Mouse (Mus musculus) limb, embryonic 11.5 days (tissue): ENCODE measurements around the gene Hoxd3. TPM values are rescaled to one million over a fixed set of nuclear protein-coding genes. Genes with fewer than 3 reads are reported as not detected.
A peak's percentile ranks its signal among the peaks of the same experiment; 100 is the strongest.

Experiments used
- ATAC-seq: fragments of 200-750 bp; cut with Nextera tagmentation; 2 replicates; pipeline ENCODE4 v1.8.0; 2017; ENCODE audit warnings: low read depth; ENCODE audit not compliant: insufficient number of reproducible peaks, low FRiP score, low TSS enrichment
- DNase-seq: peaks from one replicate; pipeline ENCODE4 v3.0.0-alpha.2; 2015; ENCODE audit warnings: low spot score
- H3K27ac ChIP-seq: fragments of 300-500 bp; sonication (generic); replicated peaks from 2 replicates; pipeline ENCODE4 v1.5.1; 2014; ENCODE audit warnings: low read depth, mild to moderate bottlenecking, low read length
- H3K27me3 ChIP-seq: fragments of 300-500 bp; sonication (generic); 2 replicates; pipeline ENCODE4 v1.6.1; 2014; ENCODE audit warnings: mild to moderate bottlenecking, low read length, mixed read lengths; ENCODE audit not compliant: control insufficient read depth, insufficient read depth
- H3K36me3 ChIP-seq: fragments of 300-500 bp; sonication (generic); 2 replicates; pipeline ENCODE4 v1.6.1; 2014; ENCODE audit warnings: mild to moderate bottlenecking, low read length, moderate library complexity, mixed read lengths; ENCODE audit not compliant: control insufficient read depth, insufficient read depth
- H3K4me1 ChIP-seq: fragments of 300-500 bp; sonication (generic); 2 replicates; pipeline ENCODE4 v1.6.1; 2014; ENCODE audit warnings: low read length, mixed read lengths; ENCODE audit not compliant: control insufficient read depth, insufficient read depth
- H3K4me2 ChIP-seq: fragments of 300-500 bp; sonication (generic); 2 replicates; pipeline ENCODE4 v1.6.1; 2014; ENCODE audit warnings: low read depth, mild to moderate bottlenecking, moderate library complexity; ENCODE audit not compliant: severe bottlenecking
- H3K4me3 ChIP-seq: fragments of 300-500 bp; sonication (generic); 2 replicates; pipeline ENCODE4 v1.5.1; 2014; ENCODE audit warnings: low read depth, low read length
- H3K9ac ChIP-seq: fragments of 300-500 bp; sonication (generic); 2 replicates; pipeline ENCODE4 v1.6.1; 2014; ENCODE audit warnings: mild to moderate bottlenecking, low read length
- H3K9me3 ChIP-seq: fragments of 300-500 bp; sonication (generic); 2 replicates; pipeline ENCODE4 v1.6.1; 2016; ENCODE audit warnings: low read length; ENCODE audit not compliant: control insufficient read depth
- WGBS: fragments of 180-500 bp; shearing (Covaris S2); extraction: QIAGEN DNeasy Blood & Tissue Kit; methylation state at CpG from one replicate; pipeline ENCODE4 v1.1.7; 2014; 5-methylcytosine and 5-hydroxymethylcytosine counted together
- polyA plus RNA-seq: library from polyadenylated mRNA; unstranded; fragments of >200 nt; fragmentation: Nextera tagmentation; extraction: Ambion mirVana; gene quantifications from 2 replicates; pipeline ENCODE4 v1.2.1, GENCODE M21; 2014

Gene Hoxd3
- polyA plus RNA-seq, 1 experiment from 2014 or later = 1.2 TPM

DNA sequence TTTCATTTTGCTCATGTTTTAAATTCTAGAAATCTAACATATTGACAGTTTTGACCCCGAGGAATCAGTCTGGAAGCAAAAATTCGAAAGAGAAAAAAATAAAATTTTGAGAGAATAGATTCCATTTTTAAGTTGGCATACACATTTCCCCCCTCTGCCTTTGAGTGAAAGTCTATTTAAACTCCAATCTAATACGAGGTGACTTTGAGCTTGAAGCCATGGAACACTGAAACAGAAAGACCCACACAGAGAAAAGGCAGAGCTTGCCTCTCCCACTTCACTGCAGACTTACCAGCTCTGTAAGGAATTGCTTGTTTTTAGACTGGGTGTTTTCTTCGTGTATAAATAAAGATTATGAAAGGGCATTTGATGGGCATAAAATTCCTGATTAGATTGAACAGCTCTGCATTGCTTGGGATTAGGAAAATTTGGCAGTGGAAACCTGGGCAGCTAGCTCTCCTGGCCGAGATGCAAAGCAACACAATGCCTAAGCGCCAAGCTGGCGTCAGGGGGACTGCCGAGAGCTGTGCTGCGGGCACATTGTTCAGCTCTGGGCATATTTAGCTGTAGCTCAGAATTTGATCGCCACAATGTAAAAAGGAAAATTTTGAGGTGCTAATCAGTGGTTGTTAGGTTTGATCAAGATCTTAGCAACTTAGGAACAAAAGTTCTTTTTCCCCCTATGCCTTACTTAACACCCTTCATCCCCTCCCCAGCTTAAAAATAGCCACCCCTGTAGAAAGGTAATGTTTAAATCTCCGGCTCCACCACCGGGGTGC is 22.7 kb upstream of the Hoxd3 start:
- Histone ChIP-seq H3K9me3 (no peaks in the 10 kb centered on the region), H3K4me1 (peaks cover 26% of the 10 kb centered on the region), H3K4me3 (peak overlapping the region; percentile 66), H3K27me3 (peaks cover 6% of the 10 kb centered on the region; the same call in 1 of the 2 replicates), H3K36me3 (no peaks in the 10 kb centered on the region), H3K9ac (peak overlapping the region; percentile 98), H3K4me2 (peak overlapping the region; percentile 90), H3K27ac (peak overlapping the region; percentile 97)
- WGBS = 1% methylated on average over 12 of the region's 12 CpGs
- ATAC-seq (no peak), DNase-seq (peak; percentile 71)

DNA sequence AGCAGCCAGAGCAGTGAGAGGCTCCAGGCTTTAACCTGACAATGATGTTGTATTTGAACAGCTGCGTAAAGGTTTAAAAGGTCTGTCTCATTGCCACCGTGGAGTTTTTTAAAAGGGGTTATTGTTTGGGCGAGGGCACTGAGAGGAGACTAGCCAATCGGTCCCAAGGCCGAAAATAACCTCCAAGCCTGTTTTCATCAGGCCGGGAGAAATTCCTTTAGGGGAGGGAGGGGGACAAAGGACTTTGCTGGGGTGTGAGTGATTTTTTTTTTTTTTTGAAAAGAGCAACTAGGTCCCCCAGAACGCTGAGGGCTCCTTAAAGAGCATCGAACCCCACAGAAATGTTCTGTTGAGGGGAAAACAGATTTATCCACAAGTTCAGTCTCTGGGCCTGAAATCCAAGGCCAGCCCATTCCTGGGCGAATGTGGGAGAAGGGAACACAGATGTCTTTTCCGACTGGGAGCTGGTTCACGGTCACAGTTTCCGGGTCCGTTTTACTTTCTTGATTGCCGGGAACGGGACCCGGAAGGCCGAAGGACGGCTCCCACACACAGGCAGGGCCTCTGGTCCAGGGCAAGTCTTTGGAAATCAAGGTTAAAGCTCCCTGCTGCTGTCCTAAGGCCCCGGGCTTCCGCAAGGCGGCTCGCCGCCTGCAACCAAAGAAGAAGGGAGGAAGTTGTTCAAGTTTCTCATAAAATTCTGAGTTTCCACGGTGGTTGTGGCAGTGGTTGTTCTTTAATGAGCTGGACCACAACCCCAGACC is 22.0 kb upstream of the Hoxd3 start:
- H3K27me3 ChIP-seq = peaks cover 6% of the 10 kb centered on the region; the same call in 1 of the 2 replicates

DNA sequence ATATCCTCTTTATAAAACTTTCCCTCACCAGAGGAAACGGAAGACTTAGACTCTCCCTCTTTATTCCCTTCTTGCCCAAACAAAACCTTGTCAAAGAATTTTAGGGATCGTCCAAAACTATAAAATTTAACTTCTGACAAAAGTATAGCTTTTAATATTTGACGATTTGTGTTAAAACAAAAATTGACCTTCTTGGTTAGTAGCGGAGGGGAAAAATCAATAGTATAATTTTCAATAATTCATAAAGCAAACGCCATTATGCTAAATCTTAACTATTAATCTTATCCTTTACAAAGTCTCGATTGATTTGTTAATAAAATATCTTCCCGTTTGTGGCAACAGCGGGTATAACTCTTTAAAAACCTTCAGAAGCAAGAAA is 21.4 kb upstream of the Hoxd3 start:
- H3K27me3 ChIP-seq = peaks cover 6% of the 10 kb centered on the region; the same call in 1 of the 2 replicates
- H3K4me2 ChIP-seq = peak overlapping the region; percentile 93
- H3K9me3 ChIP-seq = no peaks in the 10 kb centered on the region
- H3K4me1 ChIP-seq = peaks cover 29% of the 10 kb centered on the region
- WGBS = 4% methylated on average over 8 of the region's 8 CpGs
- H3K36me3 ChIP-seq = no peaks in the 10 kb centered on the region
- H3K9ac ChIP-seq = peak overlapping the region; percentile 98
- DNase-seq (no peak), ATAC-seq (no peak)
- peak overlapping the region; percentile 66 for H3K4me3 ChIP-seq
- H3K27ac ChIP-seq = peak overlapping the region; percentile 97

More for the DNA sequence above, 22.0 kb upstream of the Hoxd3 start:
- H3K9me3 ChIP-seq = no peaks in the 10 kb centered on the region
- H3K4me3 ChIP-seq = peak overlapping the region; percentile 66
- H3K36me3 ChIP-seq = no peaks in the 10 kb centered on the region
- peak overlapping the region; percentile 90 for H3K4me2 ChIP-seq
- H3K4me1 ChIP-seq = peaks cover 24% of the 10 kb centered on the region
- DNase-seq = peak; percentile 81
- no peak for ATAC-seq
- peak overlapping the region; percentile 98 for H3K9ac ChIP-seq
- H3K27ac ChIP-seq = peak overlapping the region; percentile 97
- under 1% methylated on average over 24 of the region's 24 CpGs for WGBS

DNA sequence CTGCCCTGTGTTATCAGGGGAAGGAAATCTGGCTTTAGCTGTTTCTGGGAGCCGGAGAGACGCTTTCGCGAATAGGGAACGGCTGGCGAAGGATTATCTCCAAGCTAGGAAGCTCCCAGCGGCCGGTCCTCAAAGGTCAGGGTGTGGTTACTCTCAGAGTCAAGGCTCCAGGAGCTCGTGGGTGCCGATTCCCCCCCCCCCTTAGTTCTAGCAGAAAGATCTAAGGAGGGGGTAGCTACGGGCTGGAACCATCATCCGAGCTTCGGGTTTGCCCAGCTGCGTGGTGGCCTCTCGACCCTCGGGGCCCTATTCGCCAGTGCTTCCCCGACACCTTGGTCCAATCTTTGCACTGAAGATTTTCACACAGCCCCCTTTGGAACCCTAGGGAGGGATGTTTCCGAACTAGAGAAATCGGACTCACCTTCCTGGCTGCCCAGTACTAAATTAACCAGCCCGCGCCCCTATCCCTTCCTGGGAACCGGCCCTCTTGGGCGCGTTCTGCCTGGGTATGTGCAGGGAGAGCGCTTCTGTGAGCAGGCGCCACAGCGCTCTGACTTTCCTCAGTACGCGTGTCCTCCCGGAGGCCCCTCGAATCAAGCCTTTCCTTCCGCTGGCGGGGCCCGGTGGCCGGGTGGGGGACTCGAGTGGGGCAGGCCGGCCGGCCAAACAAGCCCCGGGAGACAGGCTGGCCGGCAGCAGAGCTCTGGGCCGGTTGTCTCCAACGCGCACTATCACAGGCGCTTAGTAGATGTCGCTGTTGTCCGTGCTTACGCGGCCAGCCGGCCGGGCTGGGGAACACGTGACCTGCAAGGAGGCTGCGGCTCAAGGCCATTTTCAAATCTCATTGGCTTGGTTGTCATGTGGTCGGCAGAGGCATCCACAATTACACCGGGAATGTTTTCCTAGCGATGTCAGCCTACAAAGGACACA is 20.4 kb upstream of the Hoxd3 start, which contains the start of gene Hoxd10:
Hoxd10 (plus strand) TSS at position 903 of the 930 bp plus-strand sequence.
- H3K36me3 ChIP-seq = no peaks in the 10 kb centered on the region
- peak within 1 kb of the TSS; percentile 94 for H3K27ac ChIP-seq
- WGBS = under 1% methylated on average over 56 of the region's 56 CpGs
- H3K4me2 ChIP-seq = peak within 1 kb of the TSS; percentile 93
- H3K9me3 ChIP-seq = no peaks in the 10 kb centered on the region
- peaks cover 34% of the 10 kb centered on the region for H3K4me1 ChIP-seq
- H3K4me3 ChIP-seq = peak within 1 kb of the TSS; percentile 61
- H3K27me3 ChIP-seq = peaks cover 6% of the 10 kb centered on the region; the same call in 1 of the 2 replicates
- peak; percentile 90 for DNase-seq
- peak within 1 kb of the TSS; percentile 96 for H3K9ac ChIP-seq
- ATAC-seq = peak; percentile 80

DNA sequence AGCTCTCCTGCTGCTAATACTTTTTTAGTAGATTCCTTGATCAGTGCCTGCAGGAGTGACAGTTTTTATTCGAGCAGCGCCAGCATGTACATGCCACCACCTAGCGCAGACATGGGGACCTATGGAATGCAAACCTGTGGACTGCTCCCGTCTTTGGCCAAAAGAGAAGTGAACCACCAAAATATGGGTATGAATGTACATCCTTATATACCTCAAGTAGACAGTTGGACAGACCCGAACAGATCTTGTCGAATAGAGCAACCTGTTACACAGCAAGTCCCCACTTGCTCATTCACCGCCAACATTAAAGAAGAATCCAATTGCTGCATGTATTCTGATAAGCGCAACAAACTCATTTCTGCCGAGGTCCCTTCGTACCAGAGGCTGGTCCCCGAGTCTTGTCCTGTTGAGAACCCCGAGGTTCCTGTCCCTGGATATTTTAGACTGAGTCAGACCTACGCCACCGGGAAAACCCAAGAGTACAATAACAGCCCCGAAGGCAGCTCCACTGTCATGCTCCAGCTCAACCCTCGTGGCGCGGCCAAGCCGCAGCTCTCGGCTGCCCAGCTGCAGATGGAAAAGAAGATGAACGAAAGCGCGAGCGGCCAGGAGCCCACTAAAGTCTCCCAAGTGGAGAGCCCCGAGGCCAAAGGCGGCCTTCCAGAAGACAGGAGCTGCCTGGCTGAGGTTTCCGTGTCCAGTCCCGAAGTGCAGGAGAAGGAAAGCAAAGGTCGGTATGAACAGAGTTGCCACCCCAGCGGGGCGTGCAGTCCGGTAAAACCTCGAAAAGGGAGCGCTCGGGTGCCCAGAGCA is 19.5 kb upstream of the Hoxd3 start:
- peak overlapping the region; percentile 61 for H3K4me3 ChIP-seq
- peak overlapping the region; percentile 94 for H3K27ac ChIP-seq
- DNase-seq (peak; percentile 66), ATAC-seq (peak; percentile 28; the same call in 1 of the 2 replicates)
- WGBS = 2% methylated on average over 35 of the region's 35 CpGs
- H3K36me3 ChIP-seq = no peaks in the 10 kb centered on the region
- no peaks in the 10 kb centered on the region for H3K9me3 ChIP-seq
- peak overlapping the region; percentile 93 for H3K4me2 ChIP-seq
- peaks cover 42% of the 10 kb centered on the region for H3K4me1 ChIP-seq
- peak overlapping the region; percentile 96 for H3K9ac ChIP-seq
- H3K27me3 ChIP-seq = peaks cover 6% of the 10 kb centered on the region; the same call in 1 of the 2 replicates

DNA sequence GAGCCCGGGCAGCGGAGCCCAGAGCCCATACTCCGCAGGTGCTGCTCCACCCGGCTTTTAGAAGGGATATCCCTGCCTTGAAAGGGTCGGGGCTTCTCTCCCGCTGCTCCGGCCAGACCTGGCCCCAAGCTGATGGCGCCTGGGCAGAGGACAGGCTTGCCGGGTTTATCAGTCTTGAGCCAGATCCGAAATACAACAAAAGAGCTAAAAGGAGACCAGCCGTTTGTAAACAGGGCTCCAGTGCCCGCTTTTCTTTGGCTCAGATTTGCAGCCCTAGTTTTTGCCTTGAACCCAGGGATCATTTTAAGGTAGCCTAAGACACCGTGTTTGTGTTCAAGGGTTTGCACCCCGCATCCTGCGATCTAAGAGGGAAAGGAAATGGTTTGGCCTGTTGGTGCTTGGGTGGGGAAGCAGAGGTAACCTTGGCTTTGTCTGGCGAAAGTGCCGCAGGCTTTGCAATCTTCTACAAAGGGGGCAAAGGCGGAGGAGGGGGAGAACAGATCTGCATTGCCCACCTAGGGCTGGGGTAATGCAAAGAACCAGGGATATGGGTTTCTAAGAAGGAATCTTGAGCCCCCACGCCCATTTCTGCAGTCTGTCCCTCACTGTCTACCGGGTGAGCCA is 18.8 kb upstream of the Hoxd3 start:
- ATAC-seq = no peak
- Histone ChIP-seq H3K4me2 (peak overlapping the region; percentile 93), H3K36me3 (no peaks in the 10 kb centered on the region), H3K4me1 (peaks cover 39% of the 10 kb centered on the region), H3K9ac (peak overlapping the region; percentile 96), H3K27me3 (peaks cover 3% of the 10 kb centered on the region; the same call in 1 of the 2 replicates), H3K9me3 (no peaks in the 10 kb centered on the region), H3K4me3 (peak overlapping the region; percentile 61), H3K27ac (peak overlapping the region; percentile 94)
- WGBS = 2% methylated on average over 20 of the region's 20 CpGs
- peak; percentile 62 for DNase-seq

DNA sequence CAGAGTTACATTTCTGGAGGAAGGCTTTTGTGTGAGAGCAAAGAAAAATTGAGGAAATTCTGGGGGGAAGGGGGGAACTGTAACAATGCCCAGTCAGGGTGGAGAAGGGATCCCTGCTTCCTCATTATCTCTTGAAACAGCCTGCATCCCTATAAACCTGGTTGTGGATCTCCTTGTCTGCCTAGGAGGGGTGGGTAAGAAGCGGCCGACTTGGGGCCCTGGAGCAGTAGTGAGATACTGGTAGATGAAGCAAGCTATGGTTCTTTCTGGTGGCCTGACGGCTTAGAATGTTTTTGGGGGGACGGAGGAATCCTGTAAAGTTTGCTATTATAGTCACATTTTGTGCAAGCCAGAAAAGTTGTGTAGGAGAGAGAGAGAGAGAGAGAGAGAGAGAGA is 18.3 kb upstream of the Hoxd3 start:
- DNase-seq (peak; percentile 54), ATAC-seq (no peak)
- WGBS = 7% methylated on average over 4 of the region's 4 CpGs
- Histone ChIP-seq H3K4me1 (peaks cover 39% of the 10 kb centered on the region), H3K9me3 (no peaks in the 10 kb centered on the region), H3K4me2 (peak overlapping the region; percentile 93), H3K9ac (peak overlapping the region; percentile 96), H3K27me3 (no peaks in the 10 kb centered on the region; the same call in 1 of the 2 replicates), H3K36me3 (no peaks in the 10 kb centered on the region), H3K4me3 (peak overlapping the region; percentile 61), H3K27ac (peak overlapping the region; percentile 94)
